Mouse (Mus musculus): ENCODE results near the gene Olfr1369-ps1. TPM values are rescaled to one million over a fixed set of nuclear protein-coding genes. Genes with fewer than 3 reads are reported as not detected.
A peak's percentile ranks its signal among the peaks of the same experiment; 100 is the strongest.

Gene Olfr1369-ps1
- polyA plus RNA-seq, 1 experiment: not detected

- no peaks in the 10 kb centered on the region for H3K4me1 ChIP-seq (ENCODE audit: control insufficient read depth, insufficient read depth, low read length)
- WGBS: under 1% methylated on average over 32 of the region's 32 CpGs
- H3K27me3 ChIP-seq (replicated peaks; ENCODE audit: control insufficient read depth, insufficient read depth, low read length): no peaks in the 10 kb centered on the region
- no peak overlapping the region for H3K27ac ChIP-seq (ENCODE audit: insufficient read depth, low read depth, low read length)
- TF ChIP-seq CTCF (conservative IDR thresholded peaks at IDR 0.05; ENCODE audit: insufficient read depth, insufficient read length, low read depth, low read length) (no peak), POLR2A (IDR thresholded peaks at IDR 0.05; ENCODE audit: low read depth, low read length) (no peak)
- peak; percentile 94 for DNase-seq
- peak overlapping the region; percentile 73 for H3K4me3 ChIP-seq (ENCODE audit: insufficient read depth, low read depth, low read length)
- no peaks in the 10 kb centered on the region for H3K36me3 ChIP-seq (ENCODE audit: control insufficient read depth, insufficient read depth, low read length)
Measured at GRCm38 (mm10) chr13:21160657-21161590, 49.6 kb downstream of the Olfr1369-ps1 start.

- TF ChIP-seq POLR2A (IDR thresholded peaks at IDR 0.05; ENCODE audit: low read depth, low read length) (no peak), CTCF (conservative IDR thresholded peaks at IDR 0.05; ENCODE audit: insufficient read depth, insufficient read length, low read depth, low read length) (no peak)
- no peaks in the 10 kb centered on the region for H3K36me3 ChIP-seq (ENCODE audit: control insufficient read depth, insufficient read depth, low read length)
- DNase-seq: no peak
- H3K4me1 ChIP-seq (ENCODE audit: control insufficient read depth, insufficient read depth, low read length): no peaks in the 10 kb centered on the region
- WGBS: 41% methylated on average over 2 of the region's 2 CpGs
- H3K27ac ChIP-seq (ENCODE audit: insufficient read depth, low read depth, low read length): no peak overlapping the region
- H3K27me3 ChIP-seq (replicated peaks; ENCODE audit: control insufficient read depth, insufficient read depth, low read length): no peaks in the 10 kb centered on the region
- no peak overlapping the region for H3K4me3 ChIP-seq (ENCODE audit: insufficient read depth, low read depth, low read length)
Measured at GRCm38 (mm10) chr13:21161591-21161990, 50.3 kb downstream of the Olfr1369-ps1 start.

GRCm38 (mm10) chr13:21162591-21162990, 51.3 kb downstream of the Olfr1369-ps1 start:
- no peak for DNase-seq
- Histone ChIP-seq H3K27ac (ENCODE audit: insufficient read depth, low read depth, low read length) (no peak overlapping the region), H3K27me3 (replicated peaks; ENCODE audit: control insufficient read depth, insufficient read depth, low read length) (no peaks in the 10 kb centered on the region), H3K36me3 (ENCODE audit: control insufficient read depth, insufficient read depth, low read length) (no peaks in the 10 kb centered on the region), H3K4me3 (ENCODE audit: insufficient read depth, low read depth, low read length) (no peak overlapping the region), H3K4me1 (ENCODE audit: control insufficient read depth, insufficient read depth, low read length) (no peaks in the 10 kb centered on the region)
- 71% methylated on average over 5 of the region's 5 CpGs for WGBS
- TF ChIP-seq POLR2A (IDR thresholded peaks at IDR 0.05; ENCODE audit: low read depth, low read length): no peak
- TF ChIP-seq CTCF (conservative IDR thresholded peaks at IDR 0.05; ENCODE audit: insufficient read depth, insufficient read length, low read depth, low read length): no peak

- H3K27me3 ChIP-seq (replicated peaks; ENCODE audit: control insufficient read depth, insufficient read depth, low read length): no peaks in the 10 kb centered on the region
- no peak for TF ChIP-seq POLR2A (IDR thresholded peaks at IDR 0.05; ENCODE audit: low read depth, low read length)
- TF ChIP-seq CTCF (conservative IDR thresholded peaks at IDR 0.05; ENCODE audit: insufficient read depth, insufficient read length, low read depth, low read length): no peak
- H3K36me3 ChIP-seq (ENCODE audit: control insufficient read depth, insufficient read depth, low read length): no peaks in the 10 kb centered on the region
- 0 out of 2 replicates have a peak overlapping the region, but pooled peaks have one; percentile 16 for H3K27ac ChIP-seq (ENCODE audit: insufficient read depth, low read depth, low read length)
- peak; percentile 88 for DNase-seq
- WGBS: 7% methylated on average over 27 of the region's 27 CpGs
- peak overlapping the region; percentile 52 for H3K4me3 ChIP-seq (ENCODE audit: insufficient read depth, low read depth, low read length)
- H3K4me1 ChIP-seq (ENCODE audit: control insufficient read depth, insufficient read depth, low read length): no peaks in the 10 kb centered on the region
Measured at GRCm38 (mm10) chr13:21166936-21167909, 55.9 kb downstream of the Olfr1369-ps1 start.

- Histone ChIP-seq H3K4me1 (ENCODE audit: control insufficient read depth, insufficient read depth, low read length) (peaks cover 3% of the 10 kb centered on the region; the same call in 1 of the 2 replicates), H3K27ac (ENCODE audit: insufficient read depth, low read depth, low read length) (no peak overlapping the region), H3K4me3 (ENCODE audit: insufficient read depth, low read depth, low read length) (no peak overlapping the region; the same call in 1 of the 2 replicates), H3K36me3 (ENCODE audit: control insufficient read depth, insufficient read depth, low read length) (no peaks in the 10 kb centered on the region), H3K27me3 (replicated peaks; ENCODE audit: control insufficient read depth, insufficient read depth, low read length) (no peaks in the 10 kb centered on the region)
- under 1% methylated on average over 8 of the region's 8 CpGs for WGBS
- peak; percentile 55 for DNase-seq
- TF ChIP-seq CTCF (conservative IDR thresholded peaks at IDR 0.05; ENCODE audit: insufficient read depth, insufficient read length, low read depth, low read length): no peak
- TF ChIP-seq POLR2A (IDR thresholded peaks at IDR 0.05; ENCODE audit: low read depth, low read length): no peak
Measured at GRCm38 (mm10) chr13:21167910-21168300, 56.6 kb downstream of the Olfr1369-ps1 start.

GRCm38 (mm10) chr13:21168371-21169011, 57.2 kb downstream of the Olfr1369-ps1 start:
- H3K4me1 ChIP-seq (ENCODE audit: control insufficient read depth, insufficient read depth, low read length): peaks cover 3% of the 10 kb centered on the region; the same call in 1 of the 2 replicates
- DNase-seq: peak; percentile 65
- under 1% methylated on average over 16 of the region's 16 CpGs for WGBS
- H3K27me3 ChIP-seq (replicated peaks; ENCODE audit: control insufficient read depth, insufficient read depth, low read length): no peaks in the 10 kb centered on the region
- no peaks in the 10 kb centered on the region for H3K36me3 ChIP-seq (ENCODE audit: control insufficient read depth, insufficient read depth, low read length)
- H3K27ac ChIP-seq (ENCODE audit: insufficient read depth, low read depth, low read length): no peak overlapping the region
- TF ChIP-seq POLR2A (IDR thresholded peaks at IDR 0.05; ENCODE audit: low read depth, low read length) (no peak), CTCF (conservative IDR thresholded peaks at IDR 0.05; ENCODE audit: insufficient read depth, insufficient read length, low read depth, low read length) (no peak)
- H3K4me3 ChIP-seq (ENCODE audit: insufficient read depth, low read depth, low read length): peak overlapping the region; percentile 75

Other genes with a start within 250 kb of the Olfr1369-ps1 start
- gene Olfr1370, start 36.5 kb upstream of the Olfr1369-ps1 start, polyA plus RNA-seq (2012; rRNA removed): not detected in 2 replicates
- not detected in 2 replicates for gene Olfr263, start 18.2 kb downstream of the Olfr1369-ps1 start, polyA plus RNA-seq (2012; rRNA removed)
- not detected in 2 replicates for gene Olfr1368, start 34.4 kb downstream of the Olfr1369-ps1 start, polyA plus RNA-seq (2012; rRNA removed)
- gene Trim27, start 68.0 kb downstream of the Olfr1369-ps1 start, polyA plus RNA-seq (2012; rRNA removed): 29.9 and 30.2 TPM in 2 replicates
- gene Gpx5, start 181.2 kb downstream of the Olfr1369-ps1 start, polyA plus RNA-seq (2012; rRNA removed): not detected in 2 replicates
- 24.6 and 28.9 TPM in 2 replicates for gene Gpx6, start 200.6 kb downstream of the Olfr1369-ps1 start, polyA plus RNA-seq (2012; rRNA removed)
- not detected in 2 replicates for gene Olfr1367, start 235.4 kb downstream of the Olfr1369-ps1 start, polyA plus RNA-seq (2012; rRNA removed)